Mouse (Mus musculus): ENCODE results near the gene I0C0044D17Rik.
"Not testable (repeated sequence)": the region's sequence is repeated elsewhere in the genome, so short reads cannot be mapped to it uniquely, and the experiment has no call there.

The I0C0044D17Rik gene

GRCm38 (mm10) chr4:98823740-98824139 is at the start of gene I0C0044D17Rik:
Gene I0C0044D17Rik (minus strand): TSS chr4:98823840.
- not testable (repeated sequence) for DNase-seq (ENCODE audit: low spot score in 2 of 2)

- DNase-seq (ENCODE audit: low spot score in 2 of 2): no peak
These were observed 42.0 kb upstream of the I0C0044D17Rik start for GRCm38 (mm10) chr4:98865386-98866237.

GRCm38 (mm10) chr4:98864546-98864945 is 40.9 kb upstream of the I0C0044D17Rik start:
- DNase-seq (ENCODE audit: low spot score in 2 of 2): no peak

- no peak for DNase-seq (ENCODE audit: low spot score in 2 of 2)
These were observed 40.5 kb upstream of the I0C0044D17Rik start for GRCm38 (mm10) chr4:98864094-98864493.

GRCm38 (mm10) chr4:98863451-98863850 is 39.8 kb upstream of the I0C0044D17Rik start:
- no peak for DNase-seq (ENCODE audit: low spot score in 2 of 2)

- no peak for DNase-seq (ENCODE audit: low spot score in 2 of 2)
These were observed 34.7 kb upstream of the I0C0044D17Rik start for GRCm38 (mm10) chr4:98858151-98858855.

- DNase-seq (ENCODE audit: low spot score in 2 of 2): no peak
These were observed 33.5 kb upstream of the I0C0044D17Rik start for GRCm38 (mm10) chr4:98857037-98857648.

GRCm38 (mm10) chr4:98853926-98854325 is 30.3 kb upstream of the I0C0044D17Rik start:
- no peak for DNase-seq (ENCODE audit: low spot score in 2 of 2)

GRCm38 (mm10) chr4:98850485-98850884 is 26.8 kb upstream of the I0C0044D17Rik start:
- DNase-seq (ENCODE audit: low spot score in 2 of 2): not testable (repeated sequence)

GRCm38 (mm10) chr4:98847120-98847885 is 23.7 kb upstream of the I0C0044D17Rik start:
- DNase-seq (ENCODE audit: low spot score in 2 of 2): no peak

GRCm38 (mm10) chr4:98846396-98846795 is 22.8 kb upstream of the I0C0044D17Rik start:
- no peak for DNase-seq (ENCODE audit: low spot score in 2 of 2)

- DNase-seq (ENCODE audit: low spot score in 2 of 2): no peak
These were observed 22.1 kb upstream of the I0C0044D17Rik start for GRCm38 (mm10) chr4:98845687-98846125.

GRCm38 (mm10) chr4:98845201-98845600 is 21.6 kb upstream of the I0C0044D17Rik start:
- no peak for DNase-seq (ENCODE audit: low spot score in 2 of 2)

GRCm38 (mm10) chr4:98843906-98844597 is 20.4 kb upstream of the I0C0044D17Rik start:
- DNase-seq (ENCODE audit: low spot score in 2 of 2): no peak

- DNase-seq (ENCODE audit: low spot score in 2 of 2): not testable (repeated sequence)
These were observed 17.6 kb upstream of the I0C0044D17Rik start for GRCm38 (mm10) chr4:98841251-98841650.

- DNase-seq (ENCODE audit: low spot score in 2 of 2): no peak
These were observed 16.9 kb upstream of the I0C0044D17Rik start for GRCm38 (mm10) chr4:98840526-98840925.

- DNase-seq (ENCODE audit: low spot score in 2 of 2): no peak
These were observed 15.3 kb upstream of the I0C0044D17Rik start for GRCm38 (mm10) chr4:98838913-98839312.

GRCm38 (mm10) chr4:98837715-98838505 is 14.3 kb upstream of the I0C0044D17Rik start:
- no peak for DNase-seq (ENCODE audit: low spot score in 2 of 2)

GRCm38 (mm10) chr4:98836519-98836918 is 12.9 kb upstream of the I0C0044D17Rik start:
- DNase-seq (ENCODE audit: low spot score in 2 of 2): no peak

- DNase-seq (ENCODE audit: low spot score in 2 of 2): no peak
These were observed 11.1 kb upstream of the I0C0044D17Rik start for GRCm38 (mm10) chr4:98834782-98835181.
